Mouse (Mus musculus) neural tube, embryonic 13.5 days (tissue): ENCODE data around the gene Pdilt. TPM values are rescaled to one million over a fixed set of nuclear protein-coding genes. Genes with fewer than 3 reads are reported as not detected.

ENCODE experiments used
- ATAC-seq: fragments of 200-750 bp; cut with Nextera tagmentation; 2 replicates; pipeline ENCODE4 v1.8.0; 2017; ENCODE audit warnings: low read depth, mild to moderate bottlenecking, moderate TSS enrichment, moderate library complexity
- H3K27ac ChIP-seq: fragments of 300-500 bp; sonication (generic); replicated peaks from 2 replicates; pipeline ENCODE4 v1.5.1; 2015; ENCODE audit warnings: moderate library complexity, mild to moderate bottlenecking, inconsistent platforms
- H3K27me3 ChIP-seq: fragments of 300-500 bp; sonication (generic); 2 replicates; pipeline ENCODE4 v1.6.1; 2015; ENCODE audit warnings: mild to moderate bottlenecking, inconsistent platforms
- H3K36me3 ChIP-seq: fragments of 300-500 bp; sonication (generic); 2 replicates; pipeline ENCODE4 v1.6.1; 2015; ENCODE audit warnings: mild to moderate bottlenecking, inconsistent platforms
- H3K4me1 ChIP-seq: fragments of 300-500 bp; sonication (generic); replicated peaks from 2 replicates; pipeline ENCODE4 v1.6.1; 2015; ENCODE audit warnings: inconsistent platforms
- H3K4me2 ChIP-seq: fragments of 300-500 bp; sonication (generic); 2 replicates; pipeline ENCODE4 v1.6.1; 2015; ENCODE audit warnings: inconsistent platforms, mild to moderate bottlenecking, moderate library complexity
- H3K4me3 ChIP-seq: fragments of 300-500 bp; sonication (generic); 2 replicates; pipeline ENCODE4 v1.5.1; 2015; ENCODE audit warnings: mild to moderate bottlenecking, inconsistent platforms
- H3K9ac ChIP-seq: fragments of 300-500 bp; sonication (generic); 2 replicates; pipeline ENCODE4 v1.6.1; 2015; ENCODE audit warnings: moderate library complexity, mild to moderate bottlenecking, inconsistent platforms
- H3K9me3 ChIP-seq: fragments of 300-500 bp; sonication (generic); 2 replicates; pipeline ENCODE4 v1.6.1; 2016; ENCODE audit warnings: inconsistent platforms
- WGBS: fragments of 180-500 bp; shearing (Covaris S2); methylation state at CpG from one replicate; pipeline ENCODE4 v1.1.7; 2015; 5-methylcytosine and 5-hydroxymethylcytosine counted together
- polyA plus RNA-seq: library from polyadenylated mRNA; unstranded; fragments of >200 nt; fragmentation: Nextera tagmentation; extraction: Ambion mirVana; gene quantifications from 2 replicates; pipeline ENCODE4 v1.2.1, GENCODE M21; 2015

Pdilt gene
- polyA plus RNA-seq, 1 experiment from 2014 or later = 0.49 TPM

DNA sequence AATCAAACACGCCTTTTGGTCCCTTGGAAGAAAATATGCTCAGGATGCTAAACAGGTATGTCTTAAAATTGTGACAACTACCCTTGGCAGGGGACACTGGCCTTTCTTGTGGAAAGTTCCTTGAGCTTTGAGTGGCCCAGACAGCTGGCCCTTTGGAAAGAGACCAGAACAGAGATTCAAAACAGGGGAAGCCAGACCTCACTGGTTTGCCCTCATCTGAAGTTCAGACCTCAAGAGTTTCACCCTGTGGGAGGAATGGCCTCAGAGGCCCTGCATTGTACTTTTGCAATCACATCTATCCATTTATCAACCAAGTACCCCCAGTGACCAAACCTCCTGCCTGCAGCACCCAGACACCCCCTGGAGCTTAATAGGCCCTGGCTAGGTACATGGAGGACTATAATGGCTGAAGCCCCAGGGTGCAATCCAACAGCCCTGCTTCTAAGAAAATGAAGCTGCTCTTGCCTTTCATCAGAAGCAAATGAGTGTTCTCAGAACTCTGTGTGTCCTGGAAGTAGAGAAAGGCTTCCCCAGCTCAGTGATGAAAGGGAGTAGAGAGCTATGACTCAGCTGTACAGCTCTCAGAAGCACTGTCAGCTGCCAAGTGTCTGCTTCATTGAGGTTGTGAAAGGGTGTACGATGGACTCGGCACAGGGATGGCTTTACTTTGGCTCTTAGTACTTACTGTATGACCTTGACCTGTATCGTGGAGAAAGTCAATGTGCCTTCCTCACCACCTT, 33.1 kb downstream of the Pdilt start:
- H3K27me3 ChIP-seq = no peaks in the 10 kb centered on the region
- WGBS = 92% methylated on average over 4 of the region's 4 CpGs
- H3K27ac ChIP-seq = no peak overlapping the region
- no peak overlapping the region for H3K9ac ChIP-seq
- no peak overlapping the region for H3K4me3 ChIP-seq
- no peaks in the 10 kb centered on the region for H3K4me1 ChIP-seq
- no peak overlapping the region for H3K4me2 ChIP-seq
- ATAC-seq = no peak
- no peaks in the 10 kb centered on the region for H3K36me3 ChIP-seq
- no peaks in the 10 kb centered on the region for H3K9me3 ChIP-seq

GRCm38 (mm10) chr7:119486683-119487082, 36.6 kb downstream of the Pdilt start:
- H3K4me3 ChIP-seq = no peak overlapping the region
- H3K4me2 ChIP-seq = no peak overlapping the region
- WGBS = 89% methylated on average over 5 of the region's 5 CpGs
- no peaks in the 10 kb centered on the region for H3K9me3 ChIP-seq
- no peak for ATAC-seq
- H3K27ac ChIP-seq = no peak overlapping the region
- H3K4me1 ChIP-seq = no peaks in the 10 kb centered on the region
- no peaks in the 10 kb centered on the region for H3K27me3 ChIP-seq
- no peak overlapping the region for H3K9ac ChIP-seq
- H3K36me3 ChIP-seq = no peaks in the 10 kb centered on the region

DNA sequence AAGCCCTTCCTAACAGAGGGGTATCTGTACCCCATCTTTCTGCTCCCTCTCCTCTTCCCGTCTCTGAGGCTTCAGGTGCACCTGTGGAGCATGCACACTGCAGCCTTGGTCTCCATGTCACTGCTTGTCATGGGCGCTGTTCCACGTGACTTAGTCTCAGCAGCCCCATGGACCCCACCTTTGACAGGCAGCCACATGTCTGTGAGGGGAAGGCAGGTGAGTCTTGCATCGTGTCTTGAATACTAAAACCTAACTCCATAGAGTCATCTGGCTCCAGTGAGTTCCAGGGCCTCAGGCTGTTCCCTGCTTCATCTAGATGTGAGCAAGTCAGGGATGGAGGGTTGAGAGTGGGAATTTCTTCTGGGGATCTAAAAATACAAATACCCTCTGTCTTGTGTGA, 39.1 kb downstream of the Pdilt start:
- no peak overlapping the region for H3K9ac ChIP-seq
- no peaks in the 10 kb centered on the region for H3K27me3 ChIP-seq
- no peaks in the 10 kb centered on the region for H3K9me3 ChIP-seq
- H3K27ac ChIP-seq = no peak overlapping the region
- no peak for ATAC-seq
- H3K4me2 ChIP-seq = no peak overlapping the region
- no peaks in the 10 kb centered on the region for H3K36me3 ChIP-seq
- H3K4me1 ChIP-seq = no peaks in the 10 kb centered on the region
- H3K4me3 ChIP-seq = no peak overlapping the region
- 86% methylated on average over 4 of the region's 4 CpGs for WGBS

- Histone ChIP-seq H3K36me3 (no peaks in the 10 kb centered on the region), H3K4me2 (no peak within 1 kb of the TSS), H3K27ac (no peak within 1 kb of the TSS), H3K4me1 (no peaks in the 10 kb centered on the region), H3K9ac (no peak within 1 kb of the TSS), H3K27me3 (no peaks in the 10 kb centered on the region), H3K4me3 (no peak within 1 kb of the TSS), H3K9me3 (no peaks in the 10 kb centered on the region)
- no peak for ATAC-seq
Observed at GRCm38 (mm10) chr7:119479256-119479655, 44.0 kb downstream of the Pdilt start, which contains the start of gene Umod. TSS of gene Umod (minus strand) at chr7:119479282.

DNA sequence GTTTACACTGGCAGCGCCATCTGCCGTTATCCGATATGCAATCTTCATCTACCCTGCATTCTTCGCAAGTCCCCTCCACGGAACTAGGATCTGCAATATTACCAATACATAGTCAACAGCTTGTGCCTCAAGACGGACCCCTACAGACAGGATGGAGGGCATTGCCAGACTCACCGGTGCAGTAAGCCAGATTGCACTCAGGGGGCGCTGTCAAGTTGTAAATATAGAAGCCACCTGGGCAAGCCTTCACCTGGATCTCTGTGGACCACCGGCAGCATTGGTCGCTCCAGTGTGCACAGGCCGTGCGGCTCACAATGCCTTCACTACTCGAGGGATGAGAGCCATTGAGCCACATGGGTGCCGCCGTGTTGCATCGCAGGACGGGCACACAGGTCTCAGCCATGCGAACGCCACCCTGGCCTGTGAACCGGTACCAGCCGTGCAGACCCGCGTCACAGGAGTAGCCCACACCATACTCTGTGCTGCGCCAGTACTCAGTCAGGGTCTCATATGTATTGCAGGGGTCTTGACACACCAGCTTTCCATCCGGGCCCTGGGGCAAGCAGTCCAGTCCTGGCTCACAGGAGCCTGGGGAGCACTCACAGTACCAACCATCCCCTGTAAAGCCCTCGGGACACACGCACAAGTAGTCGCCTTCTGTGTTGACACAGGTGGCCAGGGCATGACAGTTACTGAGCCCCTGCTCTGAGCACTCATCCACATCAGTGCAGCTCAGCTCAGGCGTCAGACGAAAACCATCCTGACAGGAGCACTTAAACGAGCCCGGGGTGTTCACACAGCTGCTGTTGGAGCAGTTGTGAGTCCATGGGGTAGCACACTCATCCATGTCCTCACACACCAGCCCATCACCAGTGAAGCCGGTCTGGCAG, 46.5 kb downstream of the Pdilt start:
- no peaks in the 10 kb centered on the region for H3K9me3 ChIP-seq
- no peaks in the 10 kb centered on the region for H3K27me3 ChIP-seq
- no peak for ATAC-seq
- H3K4me1 ChIP-seq = no peaks in the 10 kb centered on the region
- H3K9ac ChIP-seq = no peak overlapping the region
- no peak overlapping the region for H3K4me3 ChIP-seq
- no peaks in the 10 kb centered on the region for H3K36me3 ChIP-seq
- no peak overlapping the region for H3K4me2 ChIP-seq
- H3K27ac ChIP-seq = no peak overlapping the region
- 78% methylated on average over 33 of the region's 33 CpGs for WGBS

GRCm38 (mm10) chr7:119459185-119459584, 64.1 kb downstream of the Pdilt start, which contains the start of gene Gp2:
TSS of gene Gp2 (minus strand) at chr7:119459285.
- H3K4me1 ChIP-seq = no peaks in the 10 kb centered on the region
- H3K4me2 ChIP-seq = no peak within 1 kb of the TSS
- H3K36me3 ChIP-seq = no peaks in the 10 kb centered on the region
- H3K27me3 ChIP-seq = no peaks in the 10 kb centered on the region
- H3K27ac ChIP-seq = no peak within 1 kb of the TSS
- WGBS = 95% methylated on average over 6 of the region's 6 CpGs
- no peak for ATAC-seq
- H3K9ac ChIP-seq = no peak within 1 kb of the TSS
- no peak within 1 kb of the TSS for H3K4me3 ChIP-seq
- H3K9me3 ChIP-seq = no peaks in the 10 kb centered on the region

DNA sequence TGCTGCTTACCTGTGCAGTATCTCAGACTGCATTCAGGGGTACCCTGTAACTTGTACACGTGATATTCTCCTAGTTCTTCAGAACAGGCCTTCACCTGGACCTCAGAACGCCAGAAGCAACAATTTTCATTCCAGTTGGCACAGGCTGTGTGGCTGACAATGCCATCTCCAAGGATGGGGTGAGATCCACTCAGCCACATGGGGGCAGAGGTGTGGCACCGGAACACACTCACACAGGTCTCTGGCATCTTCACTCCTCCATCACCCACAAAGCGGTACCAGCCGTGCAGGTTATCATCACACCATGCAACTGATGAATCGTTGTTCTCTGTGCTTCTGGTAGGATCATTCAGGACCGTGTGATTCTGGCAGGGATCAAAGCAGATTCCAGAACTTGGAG, 69.1 kb downstream of the Pdilt start:
- no peak overlapping the region for H3K27ac ChIP-seq
- no peaks in the 10 kb centered on the region for H3K36me3 ChIP-seq
- H3K4me2 ChIP-seq = no peak overlapping the region
- H3K4me1 ChIP-seq = no peaks in the 10 kb centered on the region
- WGBS = 77% methylated on average over 7 of the region's 7 CpGs
- H3K4me3 ChIP-seq = no peak overlapping the region
- H3K9me3 ChIP-seq = no peaks in the 10 kb centered on the region
- no peak for ATAC-seq
- no peaks in the 10 kb centered on the region for H3K27me3 ChIP-seq
- no peak overlapping the region for H3K9ac ChIP-seq

DNA sequence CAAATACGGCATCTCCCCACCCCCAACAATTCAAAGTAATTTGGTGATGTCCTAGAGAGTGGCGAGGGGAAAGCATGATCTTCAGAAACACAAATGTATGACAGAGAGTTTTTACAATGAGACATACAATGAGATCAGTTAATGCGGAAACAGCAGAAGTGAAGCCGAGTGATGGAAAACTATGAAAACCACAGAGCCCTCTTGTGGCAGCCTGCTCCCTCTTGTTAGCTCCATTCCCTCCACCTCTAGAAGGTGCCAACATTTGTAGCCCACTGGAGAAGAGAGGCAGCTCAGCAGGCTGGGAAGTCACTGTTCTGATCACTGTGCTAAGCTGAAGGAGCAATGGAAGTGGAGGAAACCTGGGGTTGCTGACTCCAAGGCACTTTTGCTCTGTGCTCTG, 79.4 kb downstream of the Pdilt start:
- H3K4me2 ChIP-seq = no peak overlapping the region
- H3K27ac ChIP-seq = no peak overlapping the region
- no peaks in the 10 kb centered on the region for H3K4me1 ChIP-seq
- no peak for ATAC-seq
- 68% methylated on average over 4 of the region's 4 CpGs for WGBS
- H3K4me3 ChIP-seq = no peak overlapping the region
- H3K36me3 ChIP-seq = no peaks in the 10 kb centered on the region
- no peaks in the 10 kb centered on the region for H3K27me3 ChIP-seq
- no peak overlapping the region for H3K9ac ChIP-seq
- H3K9me3 ChIP-seq = no peaks in the 10 kb centered on the region

DNA sequence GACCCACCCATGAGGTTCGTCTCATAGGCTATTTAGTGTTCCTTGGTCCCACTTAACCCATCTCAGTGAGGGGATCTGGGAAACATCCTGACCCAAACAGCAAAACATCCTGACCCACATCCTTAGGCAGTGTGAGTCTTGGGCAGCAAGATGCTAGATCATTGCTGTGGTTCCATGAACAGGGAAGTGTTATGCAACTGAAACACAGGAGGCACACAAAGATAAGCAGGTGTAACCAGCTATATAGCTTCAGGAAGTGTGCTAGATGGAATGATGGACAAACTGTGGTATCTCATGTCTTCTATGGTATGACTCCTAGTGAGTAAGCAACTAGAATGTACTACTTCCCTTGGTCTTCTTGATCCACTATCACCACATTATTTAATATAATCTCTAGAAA, 81.4 kb downstream of the Pdilt start:
- Histone ChIP-seq H3K27me3 (no peaks in the 10 kb centered on the region), H3K4me2 (no peak overlapping the region), H3K9ac (no peak overlapping the region), H3K4me3 (no peak overlapping the region), H3K27ac (no peak overlapping the region), H3K9me3 (no peaks in the 10 kb centered on the region), H3K4me1 (no peaks in the 10 kb centered on the region), H3K36me3 (no peaks in the 10 kb centered on the region)
- ATAC-seq = no peak
- WGBS = 81% methylated on average over 1 of the region's 1 CpGs

Other genes with a start within 250 kb of the Pdilt start
- not detected in 2 replicates for gene Gp2, start 64.2 kb downstream of the Pdilt start, polyA plus RNA-seq
- gene Umod, start 44.2 kb downstream of the Pdilt start, polyA plus RNA-seq = not detected in 2 replicates
- gene Acsm5, start 4.0 kb downstream of the Pdilt start, polyA plus RNA-seq = not detected in 2 replicates
- not detected in 2 replicates for gene Acsm2, start 30.9 kb upstream of the Pdilt start, polyA plus RNA-seq
- not detected in 2 replicates for gene Acsm1, start 83.5 kb upstream of the Pdilt start, polyA plus RNA-seq
- not detected in 2 replicates for gene Acsm4, start 166.5 kb upstream of the Pdilt start, polyA plus RNA-seq
- 67.5 and 73.4 TPM in 2 replicates for gene Thumpd1, start 197.3 kb upstream of the Pdilt start, polyA plus RNA-seq
- gene Acsm3, start 237.4 kb upstream of the Pdilt start, polyA plus RNA-seq = 0.29 and 0.38 TPM in 2 replicates